Mouse (Mus musculus): ENCODE data around the gene Arrb1.

Gene Arrb1

GRCm38 (mm10) chr7:99533600-99533999, 1.7 kb upstream of the Arrb1 start:
- in situ Hi-C loops (cut with MboI; ENCODE audit: low pct_unique_long_range_greater_than_20kb in 1 of 2, low sequenced_read_pairs in 2 of 2, unreplicated experiment in 1 of 2): no loop called here

- in situ Hi-C loops (cut with MboI; ENCODE audit: low pct_unique_long_range_greater_than_20kb in 1 of 2, low sequenced_read_pairs in 2 of 2, unreplicated experiment in 1 of 2): no loop called here
Measured at GRCm38 (mm10) chr7:99534501-99534900, 765 bp upstream of the Arrb1 start.

- in situ Hi-C loops (cut with MboI; ENCODE audit: low pct_unique_long_range_greater_than_20kb in 1 of 2, low sequenced_read_pairs in 2 of 2, unreplicated experiment in 1 of 2): no loop called here
Measured at GRCm38 (mm10) chr7:99535741-99536501, 655 bp downstream of the Arrb1 start.

DNA sequence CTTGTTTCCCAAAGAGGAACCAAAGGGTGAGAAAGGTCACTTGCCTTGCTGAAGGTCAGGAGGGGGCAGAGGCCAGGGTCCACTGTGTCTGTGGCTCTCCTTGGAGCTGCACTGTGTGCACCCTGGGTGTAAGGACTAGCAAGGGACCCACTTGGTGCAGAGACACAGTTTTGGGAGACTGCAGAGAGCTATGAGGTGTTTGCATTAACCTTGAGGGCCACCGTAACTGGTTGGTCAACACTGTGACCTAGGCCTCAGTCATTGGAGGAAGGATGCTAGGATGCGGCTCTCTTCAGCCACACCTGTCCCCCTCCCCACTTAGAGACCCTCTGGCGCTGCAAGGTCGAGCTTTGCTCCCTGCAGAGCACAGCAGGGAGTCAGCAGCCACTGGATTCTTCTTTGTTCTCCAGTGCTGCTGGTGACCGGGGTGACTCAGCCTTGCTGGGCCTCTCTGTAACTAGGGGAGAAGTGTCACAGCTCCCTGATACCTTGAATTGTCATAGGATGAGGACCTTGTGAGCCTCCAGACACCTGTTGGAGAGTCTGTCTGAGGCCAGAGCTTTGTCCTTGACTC, 2.0 kb downstream of the Arrb1 start:
- in situ Hi-C loops (cut with MboI; ENCODE audit: low pct_unique_long_range_greater_than_20kb in 1 of 2, low sequenced_read_pairs in 2 of 2, unreplicated experiment in 1 of 2): no loop called here

DNA sequence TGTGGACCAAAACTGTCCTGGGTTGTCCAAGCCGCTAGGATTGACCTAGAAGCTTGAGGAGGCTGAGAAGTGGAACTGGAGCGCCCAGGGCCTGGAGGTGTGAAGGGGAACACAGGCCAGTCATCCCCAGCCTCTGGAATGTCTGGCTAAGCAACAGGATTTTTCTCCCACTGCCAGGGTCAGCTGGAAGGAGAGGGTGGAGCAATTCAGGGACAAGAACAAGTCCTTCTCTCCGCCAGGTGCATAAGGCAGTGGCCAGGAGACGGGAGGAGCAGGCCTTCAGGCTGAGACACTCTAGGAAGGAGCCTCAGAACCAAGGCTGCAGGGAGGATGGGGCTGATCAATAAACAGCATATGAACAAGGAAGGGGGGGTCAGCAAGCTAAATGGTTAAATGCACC, 3.2 kb downstream of the Arrb1 start:
- in situ Hi-C loops (cut with MboI; ENCODE audit: low pct_unique_long_range_greater_than_20kb in 1 of 2, low sequenced_read_pairs in 2 of 2, unreplicated experiment in 1 of 2): no loop called here

DNA sequence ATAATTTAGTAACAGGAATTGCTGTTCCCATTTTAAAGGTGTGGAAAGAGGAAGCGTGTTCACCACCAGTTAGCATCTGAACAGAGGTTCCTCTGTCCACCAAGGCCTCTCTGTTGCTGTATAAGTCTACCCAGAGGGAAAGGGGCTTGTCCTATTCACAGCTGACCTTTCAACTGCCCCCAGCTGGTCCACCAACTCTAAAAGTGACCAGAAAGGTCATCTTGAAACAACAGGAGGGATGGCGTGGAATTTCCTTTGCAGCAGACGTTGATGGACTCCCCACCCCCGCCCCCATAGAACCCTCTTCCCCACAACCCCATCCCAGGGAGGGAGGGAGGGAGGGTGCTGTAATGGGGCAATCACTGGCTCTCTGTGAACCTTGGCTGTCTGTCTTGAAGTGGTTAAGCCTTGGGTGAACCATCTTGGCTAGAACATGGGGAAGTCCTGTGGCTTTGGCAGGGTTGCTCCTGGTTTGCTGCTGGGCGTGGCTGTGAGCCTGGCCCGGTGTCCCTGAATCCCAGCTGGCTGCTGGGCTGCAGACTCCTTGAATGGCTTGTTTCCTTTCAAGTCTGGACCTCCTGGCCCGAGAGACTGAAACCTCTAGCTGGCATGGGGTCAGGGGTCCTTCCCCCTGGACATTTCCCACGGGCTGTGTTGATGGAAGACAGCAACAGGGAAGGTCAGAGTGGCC, 4.1 kb downstream of the Arrb1 start:
- in situ Hi-C loops (cut with MboI; ENCODE audit: low pct_unique_long_range_greater_than_20kb in 1 of 2, low sequenced_read_pairs in 2 of 2, unreplicated experiment in 1 of 2): no loop called here

DNA sequence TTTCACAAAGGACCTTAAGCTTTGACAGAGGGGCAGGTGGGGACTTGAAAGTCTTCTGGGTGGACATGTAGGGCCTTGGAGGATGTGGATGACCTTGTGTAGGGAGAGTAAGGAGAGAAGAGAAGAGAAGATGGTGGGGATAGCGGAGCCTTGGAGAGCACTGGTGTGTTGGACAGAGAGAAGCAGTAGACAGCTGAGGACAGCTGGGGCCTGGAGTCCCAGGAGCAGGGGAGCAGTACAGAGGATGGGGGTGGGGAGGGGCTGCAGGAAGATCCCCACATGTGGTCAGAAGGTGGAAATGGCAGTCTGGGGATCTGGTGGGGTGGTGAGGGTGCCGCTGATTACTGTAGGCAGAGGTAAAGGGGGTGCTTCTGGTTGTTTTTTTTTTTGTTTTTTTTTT, 4.8 kb downstream of the Arrb1 start:
- in situ Hi-C loops (cut with MboI; ENCODE audit: low pct_unique_long_range_greater_than_20kb in 1 of 2, low sequenced_read_pairs in 2 of 2, unreplicated experiment in 1 of 2): loop anchor here in 1 of 2 experiments (5.0 kb wide), 1 partner anchor 33 kb away; no protein-coding TSS in a partner anchor

- in situ Hi-C loops (cut with MboI; ENCODE audit: low pct_unique_long_range_greater_than_20kb in 1 of 2, low sequenced_read_pairs in 2 of 2, unreplicated experiment in 1 of 2): loop anchor here in 1 of 2 experiments (5.0 kb wide), 1 partner anchor 34 kb away; no protein-coding TSS in a partner anchor
Measured at GRCm38 (mm10) chr7:99541204-99541603, 5.9 kb downstream of the Arrb1 start.

DNA sequence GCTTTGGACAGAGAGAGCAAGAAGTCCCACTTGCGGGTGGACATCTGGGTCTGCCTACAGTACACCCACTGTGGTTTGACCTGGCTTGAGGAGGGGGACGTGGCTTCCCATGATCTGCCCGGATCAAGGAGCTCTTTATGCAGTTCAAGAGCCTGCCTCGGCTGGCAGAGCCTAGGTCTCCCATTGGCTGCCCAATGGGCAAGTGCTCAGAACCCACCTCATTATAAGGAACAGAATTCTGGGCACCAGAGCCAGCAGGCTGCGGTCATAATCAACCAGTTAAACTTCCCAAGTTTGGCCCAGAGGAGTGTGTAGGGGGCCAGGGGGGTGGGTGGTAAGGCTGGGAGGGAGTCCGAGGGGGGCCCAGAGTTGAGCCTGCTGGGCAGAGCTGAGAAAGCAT, 9.0 kb downstream of the Arrb1 start:
- in situ Hi-C loops (cut with MboI; ENCODE audit: low pct_unique_long_range_greater_than_20kb in 1 of 2, low sequenced_read_pairs in 2 of 2, unreplicated experiment in 1 of 2): loop anchor here in 1 of 2 experiments (5.0 kb wide), 1 partner anchor 37 kb away; no protein-coding TSS in a partner anchor

DNA sequence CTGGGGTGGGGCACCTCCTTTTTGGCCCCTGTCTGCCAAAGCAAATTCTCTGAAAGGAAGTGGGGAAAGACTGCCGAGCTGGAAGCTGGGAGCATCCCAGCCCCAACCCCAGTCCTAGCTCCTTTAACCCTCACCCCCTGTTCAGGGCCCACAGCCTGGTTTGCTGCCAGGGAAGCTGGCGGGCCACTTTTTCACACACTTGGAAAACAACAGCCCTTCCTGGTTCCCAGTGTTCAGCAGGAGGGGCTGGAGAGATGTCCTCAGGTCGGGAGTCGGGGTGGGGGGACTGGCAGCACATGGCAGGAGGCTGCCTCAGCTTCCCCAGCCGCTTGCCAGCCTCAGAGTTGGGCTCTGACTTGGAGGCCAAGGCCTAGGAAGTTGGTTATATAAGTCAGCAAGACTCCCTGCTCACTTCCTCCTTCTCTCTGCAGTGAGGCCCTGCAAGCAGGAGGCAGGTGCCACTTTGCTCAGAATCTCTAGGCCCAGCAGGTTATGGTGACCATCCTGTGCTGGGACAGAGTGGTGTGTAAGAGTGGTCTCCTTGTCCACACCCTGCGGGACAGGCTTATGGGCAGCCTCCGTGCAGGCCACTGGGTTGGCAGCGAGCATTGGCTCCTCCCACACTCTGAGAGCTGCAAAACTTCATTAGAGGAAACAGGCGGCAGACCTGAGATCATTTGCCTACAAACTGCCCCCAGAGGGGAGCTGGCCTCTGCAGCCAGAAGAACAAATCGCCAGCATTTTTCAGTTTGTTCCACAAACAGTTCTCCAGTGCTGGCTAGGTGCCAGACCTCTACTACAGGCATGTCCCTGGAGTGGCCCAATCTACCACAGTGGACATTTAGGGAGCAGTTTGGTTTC, 10.8 kb downstream of the Arrb1 start:
- in situ Hi-C loops (cut with MboI; ENCODE audit: low pct_unique_long_range_greater_than_20kb in 1 of 2, low sequenced_read_pairs in 2 of 2, unreplicated experiment in 1 of 2): no loop called here

DNA sequence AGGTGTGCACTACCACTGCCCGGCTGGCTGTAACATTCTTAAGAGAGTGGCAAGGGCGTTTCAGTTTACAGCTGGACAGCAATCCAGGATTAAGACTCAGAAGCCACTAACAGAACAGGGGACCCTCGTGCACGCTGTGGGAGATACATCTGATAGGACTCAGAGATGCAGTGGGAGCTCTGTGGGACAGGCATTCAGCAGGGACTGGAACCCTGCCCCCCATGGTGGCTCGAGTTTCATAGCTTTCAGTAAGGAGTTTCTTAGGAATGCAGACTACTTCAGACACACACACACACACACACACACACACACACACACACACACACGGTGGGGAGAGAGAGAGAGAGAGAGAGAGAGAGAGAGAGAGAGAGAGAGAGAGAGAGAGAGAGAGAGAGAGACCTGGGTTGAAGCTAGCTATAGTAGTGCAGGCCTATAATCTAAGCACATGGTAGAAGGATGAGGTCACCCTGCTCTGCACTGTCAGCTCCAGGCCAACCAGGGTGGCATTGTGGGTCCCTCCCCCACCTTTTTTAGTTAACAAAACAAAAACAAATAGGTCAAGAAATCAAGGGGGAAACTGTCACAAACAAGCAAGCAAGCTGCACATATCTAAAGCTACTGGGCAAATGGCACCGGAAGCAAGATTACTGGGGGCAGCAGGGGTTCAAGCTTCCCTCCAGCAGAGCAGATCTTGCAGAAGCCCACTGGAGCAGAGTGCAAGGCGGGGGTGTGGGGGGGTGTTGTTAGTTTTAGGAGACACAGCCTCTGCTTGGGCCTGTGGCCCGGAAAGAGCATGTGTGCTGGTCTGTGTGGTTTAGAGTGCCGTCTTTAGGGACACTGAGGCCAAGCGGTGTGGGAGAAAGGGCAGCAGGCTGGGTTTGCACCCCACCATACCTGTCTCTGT, 12.6 kb downstream of the Arrb1 start:
- in situ Hi-C loops (cut with MboI; ENCODE audit: low pct_unique_long_range_greater_than_20kb in 1 of 2, low sequenced_read_pairs in 2 of 2, unreplicated experiment in 1 of 2): no loop called here

GRCm38 (mm10) chr7:99549668-99550067, 14.4 kb downstream of the Arrb1 start:
- in situ Hi-C loops (cut with MboI; ENCODE audit: low pct_unique_long_range_greater_than_20kb in 1 of 2, low sequenced_read_pairs in 2 of 2, unreplicated experiment in 1 of 2): loop anchor here in 1 of 2 experiments (10.0 kb wide), 1 partner anchor 45 kb away; no protein-coding TSS in a partner anchor

DNA sequence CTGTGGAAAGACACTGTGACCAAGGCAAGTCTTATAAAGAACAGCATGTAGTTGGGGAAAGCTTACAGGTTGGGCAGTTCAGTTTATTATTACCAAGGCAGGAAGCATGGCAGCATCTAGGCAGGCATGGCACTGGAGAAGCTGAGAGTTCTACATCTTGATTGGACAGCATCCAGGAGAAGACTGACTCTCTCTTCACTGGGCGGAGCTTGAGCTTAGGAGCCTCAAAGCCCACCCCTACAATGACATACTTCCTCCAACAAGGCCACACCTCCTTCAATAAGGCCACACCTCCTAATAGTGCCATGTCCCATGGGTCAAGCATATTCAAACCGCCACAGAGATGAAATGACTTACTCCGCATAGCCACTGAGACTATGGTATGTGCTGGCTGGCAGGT, 16.4 kb downstream of the Arrb1 start:
- in situ Hi-C loops (cut with MboI; ENCODE audit: low pct_unique_long_range_greater_than_20kb in 1 of 2, low sequenced_read_pairs in 2 of 2, unreplicated experiment in 1 of 2): loop anchor here in 1 of 2 experiments (10.0 kb wide), 1 partner anchor 47 kb away; no protein-coding TSS in a partner anchor

- in situ Hi-C loops (cut with MboI; ENCODE audit: low pct_unique_long_range_greater_than_20kb in 1 of 2, low sequenced_read_pairs in 2 of 2, unreplicated experiment in 1 of 2): loop anchor here in 1 of 2 experiments (10.0 kb wide), 1 partner anchor 49 kb away; no protein-coding TSS in a partner anchor
Measured at GRCm38 (mm10) chr7:99553222-99553884, 18.1 kb downstream of the Arrb1 start.

DNA sequence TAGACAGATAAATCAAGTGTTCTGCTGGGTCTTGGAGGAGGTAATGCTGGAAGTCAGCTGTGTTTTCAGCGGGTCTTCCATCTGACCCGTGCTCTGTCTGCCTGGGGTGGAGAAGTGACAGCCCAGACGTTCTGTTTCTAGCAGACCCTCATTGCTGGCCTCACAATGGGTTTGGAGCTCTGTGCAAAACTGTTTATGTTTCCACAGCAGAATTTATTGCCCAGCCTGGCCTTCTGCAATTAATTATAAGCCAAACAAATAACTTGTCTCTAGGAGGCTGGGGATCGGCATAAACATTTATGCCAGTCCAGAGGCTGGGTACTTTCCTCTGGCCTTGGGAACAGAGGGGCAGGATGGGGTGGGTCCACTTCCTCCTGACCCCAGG, 18.6 kb downstream of the Arrb1 start:
- in situ Hi-C loops (cut with MboI; ENCODE audit: low pct_unique_long_range_greater_than_20kb in 1 of 2, low sequenced_read_pairs in 2 of 2, unreplicated experiment in 1 of 2): loop anchor here in 1 of 2 experiments (10.0 kb wide), 1 partner anchor 49 kb away; no protein-coding TSS in a partner anchor

DNA sequence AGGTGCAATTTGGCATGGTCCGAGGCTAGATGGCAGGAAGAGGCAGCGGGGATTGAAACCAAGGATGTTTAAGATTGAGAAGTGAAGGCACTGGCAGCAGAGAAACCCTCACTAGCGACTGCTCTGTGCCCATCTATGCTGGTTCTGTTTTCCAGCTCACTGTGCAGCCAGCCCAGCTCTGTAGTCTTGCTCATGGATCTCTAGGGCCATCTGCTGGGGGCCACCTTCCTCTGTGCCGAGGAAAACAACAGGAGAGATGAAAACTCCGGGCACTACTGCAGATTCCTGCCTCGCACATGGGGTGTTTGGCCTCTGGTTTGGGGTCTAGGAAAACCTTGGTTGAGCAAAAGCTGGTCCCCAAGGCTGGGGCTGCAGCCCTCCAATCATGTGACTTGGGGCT, 20.6 kb downstream of the Arrb1 start:
- in situ Hi-C loops (cut with MboI; ENCODE audit: low pct_unique_long_range_greater_than_20kb in 1 of 2, low sequenced_read_pairs in 2 of 2, unreplicated experiment in 1 of 2): loop anchor here in 1 of 2 experiments (10.0 kb wide), 1 partner anchor 51 kb away; no protein-coding TSS in a partner anchor

- in situ Hi-C loops (cut with MboI; ENCODE audit: low pct_unique_long_range_greater_than_20kb in 1 of 2, low sequenced_read_pairs in 2 of 2, unreplicated experiment in 1 of 2): loop anchor here in 1 of 2 experiments (10.0 kb wide), 1 partner anchor 54 kb away; no protein-coding TSS in a partner anchor
Measured at GRCm38 (mm10) chr7:99559091-99559490, 23.8 kb downstream of the Arrb1 start.

All from mouse embryonic stem cell (cell line).